Mouse (Mus musculus) retina, embryonic 14.5 days (tissue): ENCODE results near the gene Drg1.

ENCODE experiments used
- DNase-seq: peaks from one replicate; pipeline ENCODE4 v3.0.0-alpha.2; 2015; ENCODE audit warnings: low spot score

Gene Drg1

DNA sequence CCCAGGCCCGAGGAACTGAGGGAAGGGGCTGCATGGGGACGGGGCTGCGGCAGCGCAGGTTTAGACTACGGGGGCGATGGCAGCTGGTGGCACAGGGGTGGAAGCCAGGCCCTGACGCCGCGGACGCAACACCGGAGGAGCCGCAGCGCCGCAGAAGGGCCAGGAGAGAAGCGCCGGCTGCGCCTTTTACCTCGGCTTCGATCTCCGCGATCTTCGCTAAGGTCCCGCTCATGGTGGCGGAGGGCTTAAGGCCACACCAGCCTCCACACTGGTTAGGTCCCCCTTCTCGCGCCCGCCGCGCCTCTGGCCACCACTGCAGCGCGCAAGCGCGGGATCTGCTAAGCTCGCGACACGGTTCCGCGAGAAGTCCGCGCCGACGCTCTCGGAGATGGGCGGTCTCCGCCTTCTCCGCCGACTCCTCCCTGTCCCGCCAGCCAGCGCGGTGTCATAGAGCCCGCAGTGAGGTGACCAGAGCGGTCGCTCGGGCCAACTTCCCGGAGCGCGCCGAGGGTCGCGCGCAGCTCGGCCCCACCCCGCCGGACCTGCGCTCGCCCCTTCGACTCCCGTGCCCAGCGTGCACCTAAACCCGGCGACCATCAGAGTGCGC, at the start of gene Drg1:
Gene Drg1 (minus strand): TSS at position 337 of the 607 bp plus-strand sequence.
- DNase-seq, result peak; percentile 98

DNA sequence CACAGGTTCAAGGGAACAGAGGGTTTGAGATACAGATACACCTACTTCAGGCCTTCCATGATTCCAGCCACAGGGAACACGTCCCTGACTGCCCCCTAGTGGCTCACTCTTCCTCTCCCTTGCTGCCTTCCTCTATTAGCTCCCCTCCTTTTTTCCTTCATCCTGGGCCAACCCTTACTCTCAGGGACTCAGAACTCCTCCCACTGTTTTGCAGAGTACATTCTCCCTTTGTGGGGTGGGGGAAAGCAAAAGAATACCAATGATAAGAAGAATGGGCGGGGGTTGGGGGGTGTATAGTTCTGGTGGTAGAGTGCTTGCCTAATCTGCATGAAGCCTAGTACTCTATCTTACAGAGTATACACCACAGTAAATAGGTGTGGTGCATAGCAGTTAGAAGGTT, 47.9 kb upstream of the Drg1 start:
- peak; percentile 82 for DNase-seq

GRCm38 (mm10) chr11:3313294-3313693, 47.1 kb upstream of the Drg1 start:
- no peak for DNase-seq

GRCm38 (mm10) chr11:3311586-3312347, 45.6 kb upstream of the Drg1 start:
- DNase-seq, result no peak

- DNase-seq, result no peak
Observed at GRCm38 (mm10) chr11:3310789-3311585, 44.8 kb upstream of the Drg1 start.

DNA sequence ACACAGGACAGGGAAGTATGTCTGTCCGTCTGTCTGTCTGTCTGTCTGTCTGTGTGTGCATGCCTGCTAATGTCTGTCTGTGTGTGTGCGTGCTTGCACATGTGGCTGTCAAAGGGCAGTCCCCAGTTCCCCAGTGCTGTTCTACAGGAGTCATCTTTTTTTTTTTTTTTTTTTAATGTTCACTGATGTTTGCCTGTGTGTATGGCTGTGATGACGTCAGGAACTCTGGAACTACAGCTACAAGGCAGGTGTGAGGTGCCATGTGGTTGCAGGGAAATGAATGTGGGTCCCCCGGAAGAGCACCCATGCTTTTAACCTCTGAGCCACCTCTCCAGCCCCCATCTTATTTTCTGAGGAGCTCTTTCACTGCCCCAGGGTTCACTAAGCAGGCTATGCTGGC, 43.7 kb upstream of the Drg1 start:
- DNase-seq, result no peak

- no peak for DNase-seq
Observed at GRCm38 (mm10) chr11:3307875-3308274, 41.7 kb upstream of the Drg1 start.

- no peak for DNase-seq
Observed at GRCm38 (mm10) chr11:3305821-3306220, 39.6 kb upstream of the Drg1 start.

DNA sequence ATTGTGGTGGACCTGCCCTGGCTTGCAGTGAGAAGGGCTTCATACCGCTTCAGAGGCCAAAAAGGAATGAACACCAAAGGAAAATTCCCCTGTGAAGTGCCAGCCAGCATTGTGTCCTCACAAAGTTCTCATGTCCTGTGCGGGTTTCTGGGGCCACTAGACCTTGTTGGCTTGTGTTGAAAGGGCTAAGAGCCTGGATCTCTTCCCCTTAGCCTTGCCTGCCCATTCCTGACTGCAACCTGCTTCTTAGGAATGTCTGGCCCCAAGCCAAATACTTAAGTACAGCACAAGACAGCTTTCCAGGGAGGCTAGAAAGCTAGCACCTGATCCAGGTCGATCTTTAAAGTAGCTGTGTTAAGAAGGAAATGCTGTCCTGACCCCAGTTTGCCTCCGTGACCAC, 36.6 kb upstream of the Drg1 start:
- no peak for DNase-seq

- no peak for DNase-seq
Observed at GRCm38 (mm10) chr11:3302385-3302784, 36.2 kb upstream of the Drg1 start.

DNA sequence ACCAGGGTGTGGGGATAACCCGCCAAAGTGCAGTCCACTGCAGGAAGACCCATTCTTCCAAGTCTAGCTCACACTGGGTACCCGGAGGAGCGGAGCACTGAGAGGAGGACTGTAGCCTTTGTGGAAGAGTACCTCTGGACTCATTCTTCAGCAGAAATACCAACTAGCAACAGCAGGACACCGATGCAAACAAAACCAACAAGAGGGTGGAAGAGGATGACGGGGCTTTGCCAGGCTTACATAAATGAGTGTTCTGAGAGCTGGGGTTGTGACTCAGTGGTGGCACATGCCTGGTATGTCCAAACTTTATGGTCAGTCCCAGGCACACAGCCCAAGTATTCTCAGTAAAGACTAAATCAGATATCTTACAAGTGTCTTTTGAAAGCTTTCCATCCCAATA, 34.9 kb upstream of the Drg1 start:
- no peak for DNase-seq

- DNase-seq, result no peak
Observed at GRCm38 (mm10) chr11:3298813-3299185, 32.6 kb upstream of the Drg1 start.

- DNase-seq, result no peak
Observed at GRCm38 (mm10) chr11:3297871-3298812, 31.9 kb upstream of the Drg1 start.

GRCm38 (mm10) chr11:3296056-3296455, 29.8 kb upstream of the Drg1 start:
- no peak for DNase-seq

DNA sequence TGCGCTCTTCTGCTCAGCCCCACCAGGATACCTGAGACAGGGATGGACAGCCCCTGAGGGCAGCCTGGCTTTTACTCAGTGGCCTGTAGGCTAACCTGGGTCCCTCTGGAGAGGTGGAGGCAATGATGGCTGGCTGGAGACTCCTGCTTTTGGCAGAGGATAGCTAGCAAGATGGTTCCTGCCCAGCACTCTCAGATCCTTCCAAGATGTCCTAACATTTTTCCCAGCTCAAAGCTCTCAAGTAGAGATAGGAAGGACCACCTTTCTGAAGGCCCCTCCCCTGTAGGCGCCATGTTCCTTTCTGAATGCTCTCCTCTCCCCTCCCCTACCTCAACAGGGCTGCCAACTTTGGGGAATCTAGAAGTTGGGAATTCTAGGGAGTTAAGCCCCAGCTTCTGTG, 28.4 kb upstream of the Drg1 start:
- no peak for DNase-seq

GRCm38 (mm10) chr11:3293361-3293760, 27.1 kb upstream of the Drg1 start:
- DNase-seq, result no peak

- peak; percentile 93 for DNase-seq
Observed at GRCm38 (mm10) chr11:3292711-3293249, 26.6 kb upstream of the Drg1 start.

DNA sequence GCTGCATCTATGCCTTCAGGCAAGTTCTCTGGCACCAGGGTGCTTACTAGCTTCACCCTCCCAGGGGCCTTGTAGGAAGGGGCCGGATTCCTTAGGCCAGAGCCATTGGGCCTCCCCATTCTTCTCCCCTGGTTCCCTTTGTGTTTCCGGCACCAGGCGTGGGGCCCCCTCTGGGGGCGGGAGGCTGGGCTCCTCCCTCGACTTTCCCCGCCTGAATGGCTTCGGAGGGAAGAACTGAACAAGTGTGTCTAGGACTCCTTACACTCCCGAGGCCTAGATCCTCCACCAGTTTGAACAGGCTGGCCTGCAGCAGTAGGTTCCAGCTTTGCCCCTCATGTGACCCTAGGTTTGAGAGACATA, 25.8 kb upstream of the Drg1 start:
- peak; percentile 82 for DNase-seq

DNA sequence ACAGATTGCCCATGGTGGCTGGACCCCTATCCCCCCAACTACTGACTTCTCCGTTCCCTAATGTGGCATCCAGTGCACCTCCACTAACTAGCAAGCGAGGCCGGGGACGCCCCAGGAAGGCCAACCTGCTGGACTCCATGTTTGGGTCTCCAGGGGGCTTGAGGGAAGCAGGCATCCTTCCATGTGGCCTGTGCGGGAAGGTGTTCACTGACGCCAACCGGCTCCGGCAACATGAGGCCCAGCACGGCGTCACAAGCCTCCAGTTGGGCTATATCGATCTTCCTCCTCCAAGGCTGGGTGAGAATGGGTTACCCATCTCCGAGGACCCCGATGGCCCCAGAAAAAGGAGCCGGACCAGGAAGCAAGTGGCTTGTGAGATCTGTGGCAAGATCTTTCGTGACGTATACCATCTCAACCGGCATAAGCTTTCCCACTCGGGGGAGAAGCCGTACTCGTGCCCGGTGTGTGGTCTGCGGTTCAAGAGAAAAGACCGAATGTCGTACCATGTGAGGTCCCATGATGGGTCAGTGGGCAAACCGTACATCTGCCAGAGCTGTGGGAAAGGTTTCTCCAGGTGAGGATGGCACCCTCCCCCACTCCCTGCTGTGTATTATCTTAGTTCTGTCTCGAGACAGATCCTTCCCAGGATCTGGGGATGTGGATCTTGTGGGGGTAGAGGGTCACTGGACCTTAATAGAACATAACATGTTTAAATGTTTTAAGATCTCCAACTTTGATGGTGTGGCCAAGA, 25.3 kb upstream of the Drg1 start:
- DNase-seq, result no peak

- peak; percentile 51 for DNase-seq
Observed at GRCm38 (mm10) chr11:3290640-3291310, 24.6 kb upstream of the Drg1 start.
